Mouse (Mus musculus): ENCODE results near the gene Raf1.
A peak's percentile ranks its signal among the peaks of the same experiment; 100 is the strongest.

Raf1 gene

GRCm38 (mm10) chr6:115676452-115677128 lies at the start of gene Raf1:
TSS of gene Raf1 (minus strand) at chr6:115676635.
- DNase-seq: peak; percentile 97

GRCm38 (mm10) chr6:115722246-115722645 lies 45.8 kb upstream of the Raf1 start:
- DNase-seq: no peak

- DNase-seq: peak; percentile 69
Measured at GRCm38 (mm10) chr6:115717715-115718558, 41.5 kb upstream of the Raf1 start.

- DNase-seq: peak; percentile 19
Measured at GRCm38 (mm10) chr6:115717101-115717652, 40.7 kb upstream of the Raf1 start.

GRCm38 (mm10) chr6:115711261-115711660 lies 34.8 kb upstream of the Raf1 start:
- DNase-seq: no peak

GRCm38 (mm10) chr6:115702901-115703300 lies 26.5 kb upstream of the Raf1 start:
- no peak for DNase-seq

- DNase-seq: no peak
Measured at GRCm38 (mm10) chr6:115701302-115701701, 24.9 kb upstream of the Raf1 start.

GRCm38 (mm10) chr6:115700778-115701177 lies 24.3 kb upstream of the Raf1 start:
- DNase-seq: no peak

GRCm38 (mm10) chr6:115698699-115699098 lies 22.3 kb upstream of the Raf1 start:
- DNase-seq: no peak

GRCm38 (mm10) chr6:115697739-115698558 lies 21.5 kb upstream of the Raf1 start:
- peak; percentile 28 for DNase-seq

- no peak for DNase-seq
Measured at GRCm38 (mm10) chr6:115696707-115697215, 20.3 kb upstream of the Raf1 start.

- DNase-seq: no peak
Measured at GRCm38 (mm10) chr6:115695124-115695523, 18.7 kb upstream of the Raf1 start.

GRCm38 (mm10) chr6:115694441-115694842 lies 18.0 kb upstream of the Raf1 start:
- DNase-seq: peak; percentile 25

- no peak for DNase-seq
Measured at GRCm38 (mm10) chr6:115692963-115693730, 16.7 kb upstream of the Raf1 start.

- no peak for DNase-seq
Measured at GRCm38 (mm10) chr6:115692163-115692950, 15.9 kb upstream of the Raf1 start.

GRCm38 (mm10) chr6:115690105-115690504 lies 13.7 kb upstream of the Raf1 start:
- DNase-seq: no peak

- DNase-seq: no peak
Measured at GRCm38 (mm10) chr6:115688589-115688988, 12.2 kb upstream of the Raf1 start.

GRCm38 (mm10) chr6:115687753-115688152 lies 11.3 kb upstream of the Raf1 start:
- DNase-seq: no peak

- no peak for DNase-seq
Measured at GRCm38 (mm10) chr6:115684851-115685646, 8.6 kb upstream of the Raf1 start.

GRCm38 (mm10) chr6:115684271-115684670 lies 7.8 kb upstream of the Raf1 start:
- DNase-seq: no peak
